Mouse (Mus musculus) C2C12 (cell line): ENCODE measurements at regions not wholly inside any gene's neighbourhood (a gene's known extent, or its start where the extent isn't known, plus 50 kb on each side); places are given as distances from the start of the nearest gene placed in this dataset.

Source experiments
- CEBPB ChIP-seq: IDR thresholded peaks from one replicate; pipeline ENCODE4 v1.6.1; 2011; ENCODE audit warnings: low read depth, mild to moderate bottlenecking, control low read depth, moderate library complexity
- CTCF ChIP-seq: IDR thresholded peaks from one replicate; pipeline ENCODE4 v1.5.1; 2011; ENCODE audit not compliant: control insufficient read depth, insufficient read depth, insufficient read length
- MAX ChIP-seq: IDR thresholded peaks from one replicate; pipeline ENCODE4 v1.6.1; 2011; ENCODE audit warnings: mild to moderate bottlenecking, control low read depth
- MYOD1 ChIP-seq: IDR thresholded peaks from one replicate; pipeline ENCODE4 v1.6.1; 2011; ENCODE audit warnings: low read depth; ENCODE audit not compliant: control insufficient read depth, insufficient read length
- MYOG ChIP-seq: IDR thresholded peaks from one replicate; pipeline ENCODE4 v1.6.1; 2011; ENCODE audit not compliant: control insufficient read depth, insufficient read length; ENCODE audit errors: extremely low read depth
- USF1 ChIP-seq: IDR thresholded peaks from one replicate; pipeline ENCODE4 v1.6.1; 2011; ENCODE audit warnings: low read depth, mild to moderate bottlenecking, control low read depth, moderate library complexity

GRCm38 (mm10) chr6:98740447-98740846 lies 397.9 kb upstream of the Gm765 start:
- TF ChIP-seq CTCF (no peak), USF1 (no peak), MYOD1 (no peak), MAX (no peak), MYOG (no peak), CEBPB (no peak)
